Mouse (Mus musculus): ENCODE results near the gene Ly6g5b.

Gene Ly6g5b

DNA sequence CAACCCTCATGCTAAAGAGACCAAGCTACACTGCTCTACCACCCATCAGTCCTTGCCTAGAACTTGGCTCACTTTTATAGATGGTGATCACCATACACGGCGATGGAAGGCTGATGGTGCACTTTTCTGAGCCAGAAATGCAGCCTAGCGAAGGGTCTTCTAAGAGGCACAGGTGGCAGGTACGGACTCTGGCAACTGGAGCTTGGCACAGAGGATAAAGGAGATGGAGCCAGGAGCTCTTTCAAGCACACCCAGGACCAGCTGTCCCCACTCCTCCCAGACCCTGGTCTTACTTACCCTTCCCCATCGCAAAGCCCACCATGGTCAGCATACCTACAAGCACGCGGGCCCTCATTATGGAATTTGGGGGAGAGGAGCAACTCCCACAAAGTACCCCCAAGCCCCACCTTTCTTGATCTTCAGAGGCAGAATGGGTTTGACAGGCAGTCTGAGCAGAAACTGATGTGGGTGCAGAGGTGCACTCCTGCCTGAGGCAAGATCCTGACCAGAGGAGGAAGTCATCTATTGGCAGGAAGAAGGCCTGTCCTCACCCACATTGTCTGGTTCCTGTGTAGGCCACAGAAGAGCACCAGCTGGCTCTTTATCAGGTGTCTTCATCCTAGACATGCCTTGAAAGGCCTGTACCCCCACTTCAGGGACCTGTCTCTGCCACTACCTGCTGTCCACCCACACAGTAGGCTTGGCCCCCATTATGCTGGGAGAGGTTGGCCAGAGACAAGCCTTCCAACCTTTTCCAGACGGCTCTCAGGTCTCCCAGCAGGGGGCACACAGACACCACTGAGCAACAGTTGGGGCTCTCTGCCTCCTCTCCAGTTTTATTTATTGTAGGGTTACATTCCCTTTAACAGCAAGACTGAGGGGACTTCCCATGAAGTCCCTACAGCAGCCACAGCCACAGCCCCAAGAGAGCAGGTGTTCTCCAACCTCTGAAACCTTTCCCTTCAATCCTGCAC lies at the start of gene Ly6g5b:
Gene Ly6g5b, minus strand, starts transcription at position 383 of the 974 bp plus-strand sequence.
- DNase-seq (ENCODE audit: low read depth) = no peak

DNA sequence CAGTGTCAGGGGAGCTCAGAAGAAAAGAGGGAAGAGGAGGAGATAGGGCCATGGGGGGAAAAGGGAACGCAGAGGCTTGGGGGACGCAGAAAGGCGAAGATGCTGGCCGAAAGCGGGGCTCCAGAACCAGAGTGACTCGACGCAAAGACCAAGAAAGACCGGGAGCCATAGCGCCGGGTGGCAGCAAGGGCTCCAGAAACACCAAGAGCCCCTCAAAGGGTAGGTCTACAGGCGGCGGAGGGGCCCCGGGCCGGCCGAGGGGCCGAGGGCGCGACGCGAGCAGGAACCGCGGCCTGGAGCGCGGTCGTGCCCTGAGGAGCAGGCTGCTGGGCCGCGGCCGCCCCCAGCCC lies 49.0 kb upstream of the Ly6g5b start:
- DNase-seq (ENCODE audit: low read depth) = no peak

DNA sequence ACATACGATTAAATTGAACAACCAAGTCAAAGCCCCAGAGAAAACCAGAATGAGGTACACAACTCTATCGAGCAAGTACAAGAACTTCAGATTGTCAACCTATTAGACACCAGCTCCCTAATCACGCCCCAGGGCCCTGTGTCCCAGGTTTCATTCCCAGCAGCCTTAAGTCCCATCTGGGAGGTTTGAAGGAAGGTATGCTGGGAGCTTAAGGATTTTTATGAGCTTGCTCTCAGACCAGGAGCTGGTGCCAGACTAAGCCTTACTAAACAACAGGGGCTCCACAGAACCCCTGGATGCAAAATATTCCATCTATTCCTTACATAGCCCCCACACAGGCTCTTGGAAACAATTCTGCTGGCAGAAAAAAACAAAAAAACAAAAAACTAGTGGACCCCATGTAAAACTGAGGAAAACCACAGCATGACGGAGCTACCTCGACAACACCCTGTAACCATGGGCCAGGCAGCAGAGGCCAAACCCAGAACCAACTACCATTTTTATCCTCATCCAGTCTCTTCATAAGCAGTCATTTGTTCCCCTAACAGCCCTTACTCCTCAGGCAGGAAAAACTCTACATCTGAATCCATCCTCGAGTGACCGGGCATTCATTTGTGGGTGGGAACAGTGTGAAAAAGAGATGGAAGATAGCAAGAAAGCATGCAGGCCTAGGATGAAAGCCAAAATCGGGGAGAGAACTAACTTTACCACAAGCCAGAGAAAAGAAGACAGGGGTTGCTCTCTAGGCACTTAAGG lies 48.3 kb upstream of the Ly6g5b start:
- no peak for DNase-seq (ENCODE audit: low read depth)

DNA sequence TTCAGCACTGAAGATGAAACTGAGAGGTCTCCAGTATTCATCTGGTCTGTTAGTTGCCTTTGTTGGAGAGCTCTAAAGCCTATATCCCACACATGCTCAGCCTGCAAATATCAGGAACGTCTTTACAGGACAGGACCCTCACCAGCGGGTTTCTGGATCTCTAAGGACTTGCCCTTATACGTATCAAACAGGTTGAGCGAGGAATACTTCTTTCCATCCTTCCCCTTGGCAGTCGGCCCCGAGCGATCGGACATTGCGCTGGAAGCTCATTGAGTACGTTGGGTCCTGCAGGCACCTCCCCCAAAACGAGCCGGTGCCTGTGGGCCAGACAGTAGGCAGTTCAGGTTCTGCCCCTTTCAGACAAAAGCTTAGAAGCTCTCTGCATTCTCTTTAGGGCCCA lies 47.5 kb upstream of the Ly6g5b start:
- no peak for DNase-seq (ENCODE audit: low read depth)

DNA sequence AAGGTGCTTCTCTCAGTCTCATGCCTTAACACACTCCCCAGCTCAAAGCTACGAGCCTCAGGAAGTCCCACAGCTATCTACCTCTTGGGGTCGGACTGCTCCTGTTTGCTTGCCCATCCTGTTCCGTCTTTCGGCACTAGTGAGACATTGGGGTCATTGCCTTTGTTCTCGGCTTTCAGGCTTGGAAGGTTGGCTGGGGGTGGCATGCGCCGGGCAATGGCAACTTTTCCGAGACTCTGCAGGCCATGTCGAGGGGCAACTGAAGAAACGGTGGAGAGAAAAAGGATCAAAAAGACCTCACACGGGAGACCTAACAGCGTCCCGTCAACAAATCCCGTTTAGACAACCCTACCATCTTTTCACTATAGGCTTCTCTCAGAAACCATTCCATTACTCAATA lies 46.9 kb upstream of the Ly6g5b start:
- no peak for DNase-seq (ENCODE audit: low read depth)

DNA sequence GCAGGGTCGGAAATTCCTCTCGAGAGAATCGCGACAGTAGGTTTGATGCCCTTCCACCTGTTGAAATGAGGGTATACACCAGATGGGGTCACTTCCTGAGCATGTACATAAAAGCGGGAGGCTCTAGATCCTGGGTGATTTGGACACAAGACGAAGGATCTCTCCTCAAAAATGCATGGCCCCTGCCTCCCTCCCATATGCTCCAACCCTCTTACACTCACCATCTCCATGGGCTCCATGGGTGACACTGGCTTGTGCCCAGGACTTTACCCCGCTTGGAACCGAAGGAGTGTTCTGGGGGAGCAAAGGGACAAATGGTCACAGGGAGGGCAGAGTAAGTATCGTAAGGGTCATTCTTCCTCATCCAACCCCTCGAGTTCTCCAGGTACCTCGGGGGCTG lies 46.2 kb upstream of the Ly6g5b start:
- no peak for DNase-seq (ENCODE audit: low read depth)

DNA sequence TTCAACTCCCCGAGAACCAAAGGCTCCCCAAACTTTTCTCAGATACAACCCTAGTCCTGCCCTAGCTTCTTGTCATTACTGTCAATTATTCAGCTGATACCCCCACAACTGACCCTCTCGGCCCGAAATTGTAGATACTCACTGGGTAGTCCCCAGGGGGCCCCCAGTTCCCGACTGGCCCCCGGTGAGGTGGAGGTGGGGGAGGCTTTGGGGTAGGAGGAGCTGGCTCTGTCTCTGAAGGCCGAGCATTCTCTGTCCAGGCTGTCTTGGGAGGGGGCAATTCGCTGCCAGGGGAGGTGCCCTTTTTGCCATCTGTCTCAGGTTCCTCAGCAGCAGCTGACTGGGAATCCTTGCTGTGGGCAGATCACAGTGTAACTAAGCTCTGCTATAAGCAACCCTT lies 44.4 kb upstream of the Ly6g5b start:
- no peak for DNase-seq (ENCODE audit: low read depth)

DNA sequence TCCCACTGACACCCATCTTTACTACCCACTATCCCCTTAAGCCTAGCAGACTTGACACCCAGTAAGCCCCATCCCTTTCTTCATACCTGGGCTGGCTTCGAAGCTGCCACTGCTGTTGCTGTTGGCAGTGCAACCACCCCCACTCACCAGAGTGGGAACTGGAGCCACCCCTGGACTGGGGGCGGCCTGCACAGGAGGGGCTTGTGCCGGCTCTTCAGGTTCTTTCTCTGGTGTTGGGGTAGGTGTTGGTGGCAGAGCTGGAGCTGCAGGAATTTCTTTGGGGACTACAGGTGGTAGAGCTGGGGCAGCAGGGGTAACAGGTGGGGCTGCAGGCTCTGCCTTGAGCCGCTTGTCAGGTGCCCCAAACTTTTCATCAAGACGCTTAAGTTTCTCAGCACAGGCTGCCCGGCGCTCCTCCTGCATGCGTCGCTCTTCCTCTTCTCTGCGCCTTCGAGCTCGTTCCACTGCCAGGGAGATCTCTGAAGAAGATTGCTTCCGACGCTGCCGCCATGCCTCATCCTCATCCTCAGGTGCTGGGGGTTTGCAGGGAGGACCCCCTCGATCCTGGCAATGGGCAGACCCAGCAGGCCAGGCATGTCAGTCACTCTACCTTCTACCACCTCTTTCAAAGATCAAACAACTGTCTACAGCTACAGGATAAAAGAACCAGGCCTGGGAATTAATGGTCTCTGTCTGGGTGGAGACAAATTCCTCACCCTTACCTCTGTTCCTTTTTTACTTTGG lies 43.8 kb upstream of the Ly6g5b start:
- no peak for DNase-seq (ENCODE audit: low read depth)

DNA sequence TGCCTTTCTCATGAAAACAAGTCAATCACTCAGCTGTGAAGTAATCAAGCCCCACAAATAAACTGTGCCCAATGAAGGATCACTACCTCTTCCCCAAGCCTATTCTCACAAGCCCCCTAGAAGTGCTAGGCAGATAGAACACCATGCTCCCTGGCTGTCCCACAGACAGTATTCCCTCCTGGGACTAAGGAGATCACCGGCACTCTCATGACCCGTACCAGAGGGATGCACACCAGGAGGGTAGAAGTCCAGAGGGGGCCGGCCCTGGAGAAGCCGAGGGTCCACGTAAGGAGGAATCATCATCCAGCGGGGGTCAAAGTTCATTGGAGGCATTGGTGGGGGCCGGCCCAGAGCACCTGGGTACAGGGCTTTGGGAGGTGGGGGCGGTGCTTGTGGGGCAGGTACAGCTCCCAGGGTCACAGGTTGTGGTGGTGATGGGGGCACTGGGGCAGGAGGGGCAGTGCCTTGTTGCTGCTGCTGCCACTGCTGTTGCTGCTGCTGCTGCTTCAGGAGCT lies 42.5 kb upstream of the Ly6g5b start:
- DNase-seq (ENCODE audit: low read depth) = no peak

DNA sequence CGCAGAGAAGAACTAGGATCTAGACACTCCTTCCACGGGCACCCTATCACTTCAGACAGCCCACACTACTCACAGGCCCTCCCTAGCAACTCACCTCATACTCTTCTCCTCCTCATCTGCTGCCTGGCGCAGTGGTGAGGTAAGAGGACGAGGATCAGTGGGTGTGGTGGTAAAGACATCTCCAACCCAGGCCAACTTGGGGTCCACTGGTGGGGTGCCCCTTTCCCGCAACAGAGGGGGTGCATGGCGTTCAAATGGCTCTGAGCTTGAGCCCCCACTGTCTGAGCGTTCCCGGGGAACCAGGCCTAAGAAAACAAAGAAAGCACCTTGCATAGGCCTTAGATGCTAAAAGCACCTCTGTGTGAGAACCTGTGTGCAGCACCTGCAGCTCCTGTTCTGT lies 42.0 kb upstream of the Ly6g5b start:
- DNase-seq (ENCODE audit: low read depth) = no peak

DNA sequence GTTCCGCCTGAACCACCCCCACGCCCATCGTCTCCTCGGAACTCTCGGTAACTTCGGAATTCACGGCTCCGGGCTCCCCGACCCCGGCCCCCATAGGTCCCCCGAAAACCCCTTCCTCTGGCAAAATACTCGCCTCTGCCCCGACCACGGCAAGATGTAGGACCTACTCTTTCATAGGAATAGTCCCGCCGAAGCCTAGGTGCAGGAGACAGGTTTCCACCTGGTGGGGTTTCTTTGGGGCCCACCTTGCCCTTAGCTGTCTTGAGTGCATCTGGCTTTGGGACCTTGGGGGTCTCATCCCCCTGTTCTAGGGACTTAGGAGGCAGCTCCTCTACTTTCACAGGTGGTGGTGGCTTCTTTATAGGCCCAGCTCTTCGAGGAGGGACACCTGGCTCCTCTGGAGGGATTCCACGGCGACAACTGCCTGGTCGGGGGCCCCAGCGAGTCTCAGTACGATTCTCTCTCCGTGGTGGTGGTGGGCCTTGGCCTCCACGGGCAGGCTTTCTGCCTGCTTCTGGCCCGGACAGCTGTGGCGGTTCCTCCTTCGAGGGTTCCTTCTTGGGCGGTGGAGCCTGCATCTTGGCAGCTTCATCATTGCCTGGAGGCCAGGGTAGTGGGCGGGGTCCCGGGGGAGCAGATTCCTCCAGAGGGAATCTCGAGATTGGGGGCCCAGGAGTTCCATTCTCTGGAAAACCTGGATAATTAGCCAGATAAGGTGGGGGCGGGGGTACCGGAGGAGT lies 41.4 kb upstream of the Ly6g5b start:
- DNase-seq (ENCODE audit: low read depth) = no peak

DNA sequence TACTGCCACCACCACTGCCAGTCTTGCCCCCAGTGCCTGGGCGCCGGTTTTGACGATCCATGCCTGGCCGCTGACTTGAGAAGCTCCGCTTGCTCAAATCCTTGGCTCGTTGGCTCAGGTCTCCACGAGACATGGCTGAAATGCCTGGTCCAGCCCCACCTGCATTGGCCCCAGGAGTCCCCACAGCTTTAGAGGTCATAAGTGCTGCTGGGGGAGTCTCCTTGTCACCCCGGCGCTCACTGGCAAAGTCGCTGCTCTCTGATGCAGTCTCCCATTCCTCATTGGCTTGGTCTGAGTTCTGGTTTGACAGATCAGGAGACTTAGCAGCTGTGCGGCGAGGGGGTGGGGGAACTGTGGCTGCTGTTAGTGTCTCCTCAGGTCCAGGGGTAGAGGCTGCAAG lies 40.2 kb upstream of the Ly6g5b start:
- DNase-seq (ENCODE audit: low read depth) = no peak

DNA sequence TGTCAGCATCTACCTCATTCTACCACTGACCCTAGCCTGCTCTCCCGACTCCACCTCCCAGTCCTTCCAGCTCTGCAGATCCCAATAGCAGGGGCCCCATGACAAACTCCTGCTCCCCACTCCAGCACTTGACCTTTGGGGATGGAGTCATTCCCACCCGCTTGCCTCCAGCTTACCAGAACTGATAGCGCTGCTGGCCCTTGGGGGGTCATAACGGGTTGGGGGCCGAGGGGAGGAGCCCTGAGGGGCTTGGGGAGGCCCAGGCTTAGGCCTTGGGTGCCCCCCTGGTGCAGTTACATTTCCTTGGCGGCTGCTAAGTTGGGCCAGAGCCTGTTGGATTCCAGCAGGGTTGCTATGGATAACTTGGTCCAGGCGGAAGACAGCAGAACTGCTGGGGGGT lies 39.4 kb upstream of the Ly6g5b start:
- no peak for DNase-seq (ENCODE audit: low read depth)

DNA sequence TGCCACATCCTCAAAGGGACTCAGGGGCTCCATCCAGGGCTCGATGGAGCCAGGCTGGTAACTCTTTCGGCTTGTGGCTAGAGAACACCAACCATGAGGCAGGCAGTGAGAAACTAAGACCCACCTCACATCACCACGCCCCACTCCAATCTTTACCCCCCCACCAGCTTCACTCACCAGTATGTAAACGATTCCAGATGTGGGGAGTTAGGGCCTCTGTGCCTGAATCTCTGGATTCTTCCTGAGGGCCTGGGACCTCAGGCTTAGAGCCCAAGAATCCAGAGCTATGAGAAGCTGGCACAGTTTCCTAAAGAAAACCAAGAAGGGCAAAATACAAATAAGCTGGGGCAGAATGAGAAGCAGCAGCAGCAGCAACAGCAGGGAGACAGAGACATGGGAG lies 38.7 kb upstream of the Ly6g5b start:
- no peak for DNase-seq (ENCODE audit: low read depth)

DNA sequence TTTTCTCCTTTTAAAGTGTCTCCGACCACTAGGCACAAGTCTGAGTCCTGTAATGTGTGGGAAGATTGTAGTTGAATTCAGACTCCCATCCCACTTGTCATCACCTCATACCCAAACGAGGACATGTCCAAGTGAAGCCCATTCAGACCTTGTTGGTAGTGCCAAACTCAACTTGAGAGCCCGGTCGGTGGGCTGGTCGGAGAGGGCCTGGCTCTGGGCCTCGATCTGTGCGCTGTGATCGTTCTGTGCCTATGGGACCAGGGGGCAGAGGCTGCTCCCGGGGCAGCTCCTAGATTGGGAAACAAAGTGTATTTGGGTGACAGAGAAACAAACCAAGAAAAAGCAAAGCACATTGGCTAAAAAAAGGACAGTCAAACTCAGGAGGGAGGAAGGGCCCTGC lies 37.8 kb upstream of the Ly6g5b start:
- no peak for DNase-seq (ENCODE audit: low read depth)

DNA sequence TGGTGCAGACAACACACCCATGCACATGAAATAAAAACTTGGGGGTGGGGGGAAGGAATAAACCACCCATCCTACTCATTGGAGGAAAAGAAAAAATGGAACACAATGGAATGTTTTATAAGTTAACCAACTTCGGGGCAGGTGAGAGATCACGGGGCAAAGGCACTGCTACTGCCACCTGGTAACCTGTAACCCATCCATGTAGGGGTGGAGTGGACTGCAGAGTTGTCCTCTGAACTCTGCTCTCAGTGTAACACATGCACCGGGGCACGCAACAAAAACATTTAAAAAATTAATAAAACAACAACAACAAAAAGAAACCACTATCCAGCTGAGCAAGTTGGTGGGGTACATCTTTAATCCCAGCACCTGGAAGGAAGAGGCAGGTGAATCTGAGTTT lies 36.9 kb upstream of the Ly6g5b start:
- no peak for DNase-seq (ENCODE audit: low read depth)

DNA sequence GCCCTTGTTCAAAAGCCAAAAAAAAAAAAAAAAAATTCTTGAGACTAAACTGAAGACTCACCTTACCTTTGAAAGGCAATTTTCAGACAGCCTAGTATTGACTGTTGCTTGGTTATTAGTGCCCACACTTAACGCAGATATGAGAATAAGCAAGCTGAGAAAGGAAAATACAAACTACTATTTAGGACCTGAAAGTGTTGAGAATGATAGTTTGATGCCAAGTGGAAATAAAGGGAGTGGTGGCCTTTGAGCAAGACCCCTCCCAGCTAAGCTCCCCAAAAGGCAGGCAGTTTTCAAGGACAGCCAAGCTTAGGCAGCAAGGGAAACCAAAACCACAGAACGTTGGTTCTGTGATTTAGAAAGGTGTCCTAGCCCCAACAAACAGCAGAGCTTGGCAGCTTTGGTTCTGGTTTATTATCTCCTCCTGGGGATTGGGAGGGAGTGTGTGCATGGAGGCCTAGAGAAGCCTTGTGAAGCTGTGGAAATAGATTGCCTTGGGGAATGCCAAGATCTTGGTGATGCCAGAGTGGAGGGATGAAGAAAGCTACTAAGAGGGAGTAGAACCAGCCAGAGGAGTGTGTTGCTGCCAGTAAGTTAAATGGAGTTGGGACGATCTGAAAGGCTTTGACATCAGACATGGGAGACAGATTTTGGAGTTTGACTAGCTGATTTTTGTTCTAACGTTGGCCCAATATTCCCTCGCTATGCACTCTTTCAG lies 32.9 kb upstream of the Ly6g5b start:
- DNase-seq (ENCODE audit: low read depth) = no peak

DNA sequence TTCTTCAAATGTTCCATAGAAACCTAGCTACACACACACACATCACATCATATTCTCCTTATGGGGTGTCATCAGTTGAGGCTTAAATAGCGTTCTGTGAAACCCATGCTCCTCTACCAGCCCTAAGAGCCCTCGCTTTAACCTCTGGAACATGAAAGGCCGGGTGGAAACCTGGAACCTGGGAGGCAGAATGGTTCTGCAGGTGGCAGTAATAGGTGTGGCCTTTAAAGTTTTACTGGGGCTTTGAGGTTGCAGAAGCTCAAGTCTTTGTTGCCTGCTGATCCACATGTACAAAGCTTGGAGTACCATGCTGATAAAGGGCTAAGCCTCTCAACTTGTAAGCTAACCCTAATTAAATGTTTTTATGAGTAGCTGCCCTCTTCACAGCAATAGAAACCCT lies 32.1 kb upstream of the Ly6g5b start:
- no peak for DNase-seq (ENCODE audit: low read depth)

DNA sequence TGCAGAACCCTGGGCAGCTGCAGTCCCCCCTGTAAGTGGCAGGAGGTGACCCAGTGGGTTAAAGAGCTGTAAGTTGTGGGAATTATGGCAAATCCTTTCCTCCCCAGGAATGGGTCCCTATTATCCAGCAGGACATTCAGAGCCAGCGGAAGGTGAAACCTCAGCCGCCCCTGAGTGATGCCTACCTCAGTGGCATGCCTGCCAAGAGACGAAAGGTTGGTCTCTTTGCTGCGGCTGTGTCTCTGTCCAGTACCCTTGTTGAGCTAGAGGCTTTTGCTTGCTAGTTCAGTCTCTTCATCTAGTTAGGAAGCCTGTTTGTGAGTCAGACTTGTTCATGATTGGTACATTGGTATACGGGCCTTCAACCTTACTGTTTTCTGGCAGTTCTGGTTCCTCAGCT lies 30.9 kb upstream of the Ly6g5b start:
- DNase-seq (ENCODE audit: low read depth) = no peak

DNA sequence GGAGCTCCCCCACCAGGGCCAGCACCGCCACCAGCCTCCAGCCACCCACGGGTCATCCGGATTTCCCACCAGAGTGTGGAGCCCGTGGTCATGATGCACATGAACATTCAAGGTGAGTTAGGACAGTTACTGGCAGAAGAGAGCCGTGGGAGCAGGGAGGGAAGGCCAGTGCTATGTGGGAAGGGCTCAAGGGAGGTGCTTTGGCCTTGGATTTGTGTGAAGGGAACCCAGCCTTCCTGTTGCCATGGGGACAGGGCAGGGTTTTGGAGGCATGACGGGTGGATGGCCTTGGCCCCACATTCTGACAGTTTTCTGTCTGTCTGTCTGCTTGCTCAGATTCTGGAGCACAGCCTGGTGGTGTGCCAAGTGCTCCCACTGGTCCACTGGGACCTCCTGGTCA lies 26.7 kb upstream of the Ly6g5b start:
- no peak for DNase-seq (ENCODE audit: low read depth)

DNA sequence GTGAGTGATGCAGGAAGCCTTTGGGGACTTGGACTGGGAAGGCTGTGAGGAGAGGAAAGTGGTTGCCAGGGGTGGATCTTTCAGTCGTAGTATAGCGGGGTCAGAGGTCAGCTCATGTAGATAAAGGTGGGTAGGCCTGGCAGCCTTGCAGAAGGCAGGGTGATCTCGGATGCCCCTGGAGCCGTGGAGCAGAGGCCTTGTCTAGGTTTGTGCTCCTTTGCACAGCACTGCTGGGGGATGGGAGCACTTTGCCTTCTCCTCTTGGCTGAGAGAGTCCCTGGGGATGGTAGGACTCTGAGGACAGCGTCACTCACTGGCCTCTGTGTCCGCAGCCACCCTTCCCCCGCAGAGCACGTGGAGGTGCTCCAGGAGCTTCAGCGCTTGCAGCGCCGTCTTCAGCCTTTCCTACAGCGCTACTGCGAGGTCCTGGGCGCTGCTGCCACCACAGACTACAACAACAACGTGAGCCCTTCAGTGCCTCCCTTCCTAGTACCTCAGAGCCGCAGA lies 25.3 kb upstream of the Ly6g5b start:
- DNase-seq (ENCODE audit: low read depth) = no peak
